In the genomic region with DNA sequence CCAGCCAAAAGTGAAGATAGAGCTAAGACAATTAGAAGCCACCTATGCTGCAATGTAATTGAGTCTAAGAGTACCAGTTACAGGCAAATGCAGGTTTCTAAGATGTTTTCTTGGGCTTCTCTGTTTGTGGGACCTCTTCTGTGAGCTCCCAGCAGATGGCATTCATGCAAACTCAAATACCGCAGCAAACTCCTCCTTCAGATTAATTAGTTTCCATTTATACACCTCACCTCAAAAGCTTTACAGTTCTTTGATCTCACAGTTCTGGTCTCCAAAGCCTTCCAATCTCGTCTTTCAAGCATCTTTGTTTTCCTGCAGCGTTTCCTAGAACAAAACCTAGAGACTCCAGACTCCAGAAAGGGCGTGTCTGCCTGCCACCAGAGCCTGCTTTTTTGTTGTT, we compare ENCODE assay signal across 19 mouse cellular contexts.
A peak's percentile ranks its signal among the peaks of the same experiment; 100 is the strongest.
DNase-seq lines count a peak whose midpoint lies in the region; ATAC-seq and TF ChIP-seq lines count a peak whose summit lies in the region.
"Had no signal": no experiment of that assay in that cellular context is flagged by ENCODE, and none has a peak within 500 bp of the region (broad histone marks: within the 10 kb centered on the region; RNA-seq: fewer than 3 reads in every experiment).

No protein-coding gene starts in this region.

- H3K4me1 ChIP-seq in forebrain, postnatal 0 days (ENCODE audit: insufficient read depth), result no peaks in the 10 kb centered on the region
- H3K4me1 ChIP-seq in forebrain, embryonic 11.5 days (replicated peaks; ENCODE audit: control insufficient read depth, insufficient read depth, low read length), result no peaks in the 10 kb centered on the region
- no peaks in the 10 kb centered on the region for H3K4me1 ChIP-seq in midbrain, embryonic 15.5 days
- no peaks in the 10 kb centered on the region for H3K4me1 ChIP-seq in midbrain, embryonic 13.5 days (replicated peaks)
- H3K4me1 ChIP-seq in intestine, postnatal 0 days (replicated peaks; ENCODE audit: control insufficient read depth, insufficient read depth, low read length), result no peaks in the 10 kb centered on the region
- H3K4me1 ChIP-seq: embryonic facial prominence, embryonic 13.5 days; heart, embryonic 10.5 days had no signal

- no peak overlapping the region for H3K27ac ChIP-seq in forebrain, postnatal 0 days (ENCODE audit: low read depth, low read length)
- H3K27ac ChIP-seq in forebrain, embryonic 11.5 days (ENCODE audit: low read depth, low read length), result no peak overlapping the region
- peak overlapping the region; percentile 49; the same call in 1 of the 2 replicates for H3K27ac ChIP-seq in midbrain, embryonic 15.5 days
- H3K27ac ChIP-seq in midbrain, embryonic 13.5 days, result no peak overlapping the region
- H3K27ac ChIP-seq in intestine, postnatal 0 days (ENCODE audit: low read depth, low read length), result no peak overlapping the region
- H3K27ac ChIP-seq: embryonic facial prominence, embryonic 13.5 days; heart, embryonic 10.5 days; hindbrain, embryonic 15.5 days had no signal

- no peak for TF ChIP-seq POLR2A in brain, embryonic 14.5 days (IDR thresholded peaks at IDR 0.05; ENCODE audit: borderline replicate concordance, extremely low read depth, insufficient read depth, insufficient read length, poor library complexity, severe bottlenecking)

- DNase-seq in forebrain, postnatal 0 days, result peak; percentile 38
- DNase-seq in forebrain, embryonic 11.5 days (ENCODE audit: low spot score), result no peak
- peak; percentile 63 for DNase-seq in brain, adult 2 months (ENCODE audit: low read depth, low spot score)
- DNase-seq in brain, embryonic 14.5 days (ENCODE audit: low read depth), result peak; percentile 58
- no peak for DNase-seq in liver
- DNase-seq: adrenal gland, adult 2 months; adrenal gland, postnatal 25 days; cerebellum, adult 11-12 months; cerebellum, adult 9-10 months; cerebellum, postnatal 25 days; gastrocnemius, postnatal 10 days; heart, adult 18-20 months; heart, postnatal 10 days had no signal

- no peaks in the 10 kb centered on the region for H3K36me3 ChIP-seq in forebrain, postnatal 0 days (ENCODE audit: insufficient read depth)
- H3K36me3 ChIP-seq in forebrain, embryonic 11.5 days (ENCODE audit: control insufficient read depth, insufficient read depth, low read length), result no peaks in the 10 kb centered on the region
- no peaks in the 10 kb centered on the region for H3K36me3 ChIP-seq in midbrain, embryonic 15.5 days (replicated peaks)
- H3K36me3 ChIP-seq in midbrain, embryonic 13.5 days, result no peaks in the 10 kb centered on the region
- H3K36me3 ChIP-seq in intestine, postnatal 0 days (ENCODE audit: control insufficient read depth, insufficient read depth), result no peaks in the 10 kb centered on the region
- H3K36me3 ChIP-seq: embryonic facial prominence, embryonic 13.5 days; heart, embryonic 10.5 days; hindbrain, embryonic 15.5 days had no signal

- H3K9me3 ChIP-seq in forebrain, postnatal 0 days (ENCODE audit: low read length), result no peaks in the 10 kb centered on the region
- no peaks in the 10 kb centered on the region for H3K9me3 ChIP-seq in forebrain, embryonic 11.5 days (ENCODE audit: control insufficient read depth, low read length)
- H3K9me3 ChIP-seq in midbrain, embryonic 15.5 days, result no peaks in the 10 kb centered on the region
- H3K9me3 ChIP-seq in midbrain, embryonic 13.5 days, result no peaks in the 10 kb centered on the region
- H3K9me3 ChIP-seq in intestine, postnatal 0 days (ENCODE audit: control insufficient read depth), result no peaks in the 10 kb centered on the region
- H3K9me3 ChIP-seq: embryonic facial prominence, embryonic 13.5 days; heart, embryonic 10.5 days; hindbrain, embryonic 15.5 days had no signal

- WGBS in forebrain, postnatal 0 days, result 19% methylated on average over 4 of the region's 4 CpGs
- WGBS in forebrain, embryonic 11.5 days, result 46% methylated on average over 4 of the region's 4 CpGs
- WGBS in midbrain, embryonic 15.5 days, result 30% methylated on average over 4 of the region's 4 CpGs
- WGBS in midbrain, embryonic 13.5 days, result 30% methylated on average over 4 of the region's 4 CpGs
- WGBS in intestine, postnatal 0 days, result 67% methylated on average over 4 of the region's 4 CpGs

- no peak overlapping the region for H3K9ac ChIP-seq in forebrain, postnatal 0 days
- no peak overlapping the region for H3K9ac ChIP-seq in forebrain, embryonic 11.5 days (ENCODE audit: low read length)
- H3K9ac ChIP-seq in midbrain, embryonic 15.5 days, result no peak overlapping the region
- H3K9ac ChIP-seq in midbrain, embryonic 13.5 days (replicated peaks), result no peak overlapping the region
- no peak overlapping the region for H3K9ac ChIP-seq in intestine, postnatal 0 days (ENCODE audit: low read depth, low read length)
- H3K9ac ChIP-seq: embryonic facial prominence, embryonic 13.5 days; hindbrain, embryonic 15.5 days had no signal

- peak; percentile 29 for TF ChIP-seq CTCF in forebrain, postnatal 0 days (IDR thresholded peaks at IDR 0.05; ENCODE audit: low read depth)
- TF ChIP-seq CTCF in brain, embryonic 14.5 days (IDR thresholded peaks at IDR 0.05; ENCODE audit: borderline replicate concordance, extremely low read depth, insufficient read depth, insufficient read length), result no peak
- no peak for TF ChIP-seq CTCF in intestine, postnatal 0 days (IDR thresholded peaks at IDR 0.05; ENCODE audit: low read depth)

- no peak; the same call in 1 of the 2 replicates for ATAC-seq in forebrain, postnatal 0 days
- no peak for ATAC-seq in forebrain, embryonic 11.5 days (replicated peaks; ENCODE audit: low FRiP score)
- no peak for ATAC-seq in midbrain, embryonic 15.5 days (replicated peaks)
- no peak for ATAC-seq in midbrain, embryonic 13.5 days
- ATAC-seq in intestine, postnatal 0 days, result no peak

- no peak overlapping the region for H3K4me2 ChIP-seq in forebrain, postnatal 0 days (ENCODE audit: low read depth)
- H3K4me2 ChIP-seq in forebrain, embryonic 11.5 days (ENCODE audit: low read depth, low read length, severe bottlenecking), result no peak overlapping the region
- no peak overlapping the region for H3K4me2 ChIP-seq in midbrain, embryonic 15.5 days
- no peak overlapping the region for H3K4me2 ChIP-seq in midbrain, embryonic 13.5 days (replicated peaks)
- H3K4me2 ChIP-seq in intestine, postnatal 0 days (replicated peaks; ENCODE audit: low read depth), result no peak overlapping the region
- H3K4me2 ChIP-seq: embryonic facial prominence, embryonic 13.5 days; hindbrain, embryonic 15.5 days had no signal

- no peaks in the 10 kb centered on the region for H3K27me3 ChIP-seq in forebrain, postnatal 0 days (ENCODE audit: insufficient read depth, low read length)
- no peaks in the 10 kb centered on the region for H3K27me3 ChIP-seq in forebrain, embryonic 11.5 days (ENCODE audit: control insufficient read depth, insufficient read depth, low read length)
- H3K27me3 ChIP-seq in midbrain, embryonic 15.5 days (replicated peaks), result no peaks in the 10 kb centered on the region
- no peaks in the 10 kb centered on the region for H3K27me3 ChIP-seq in midbrain, embryonic 13.5 days
- no peaks in the 10 kb centered on the region for H3K27me3 ChIP-seq in intestine, postnatal 0 days (replicated peaks; ENCODE audit: control insufficient read depth, insufficient read depth, low read length)
- H3K27me3 ChIP-seq: embryonic facial prominence, embryonic 13.5 days; hindbrain, embryonic 15.5 days had no signal

- H3K4me3 ChIP-seq in forebrain, postnatal 0 days (ENCODE audit: low read depth, low read length), result no peak overlapping the region
- no peak overlapping the region for H3K4me3 ChIP-seq in forebrain, embryonic 11.5 days (ENCODE audit: low read depth, low read length)
- no peak overlapping the region for H3K4me3 ChIP-seq in midbrain, embryonic 15.5 days
- H3K4me3 ChIP-seq in midbrain, embryonic 13.5 days (replicated peaks), result no peak overlapping the region
- no peak overlapping the region for H3K4me3 ChIP-seq in intestine, postnatal 0 days (ENCODE audit: low read depth, low read length)
- H3K4me3 ChIP-seq: embryonic facial prominence, embryonic 13.5 days; heart, embryonic 10.5 days; hindbrain, embryonic 15.5 days had no signal

Comparison
In these comparisons a context has a peak if more than half of its experiments do, and no peak if none do; other contexts are left out.
1. DNase-seq: peak in forebrain, postnatal 0 days (single experiment), brain, adult 2 months (single experiment) and brain, embryonic 14.5 days (single experiment); none in forebrain, embryonic 11.5 days (single experiment) and liver (single experiment).